Mouse (Mus musculus): ENCODE measurements around the gene Trim7. TPM values are rescaled to one million over a fixed set of nuclear protein-coding genes. Genes with fewer than 3 reads are reported as not detected.

The Trim7 gene
- total RNA-seq, 2 experiments from 2014 or later: 48.2 to 49.7 TPM

DNA sequence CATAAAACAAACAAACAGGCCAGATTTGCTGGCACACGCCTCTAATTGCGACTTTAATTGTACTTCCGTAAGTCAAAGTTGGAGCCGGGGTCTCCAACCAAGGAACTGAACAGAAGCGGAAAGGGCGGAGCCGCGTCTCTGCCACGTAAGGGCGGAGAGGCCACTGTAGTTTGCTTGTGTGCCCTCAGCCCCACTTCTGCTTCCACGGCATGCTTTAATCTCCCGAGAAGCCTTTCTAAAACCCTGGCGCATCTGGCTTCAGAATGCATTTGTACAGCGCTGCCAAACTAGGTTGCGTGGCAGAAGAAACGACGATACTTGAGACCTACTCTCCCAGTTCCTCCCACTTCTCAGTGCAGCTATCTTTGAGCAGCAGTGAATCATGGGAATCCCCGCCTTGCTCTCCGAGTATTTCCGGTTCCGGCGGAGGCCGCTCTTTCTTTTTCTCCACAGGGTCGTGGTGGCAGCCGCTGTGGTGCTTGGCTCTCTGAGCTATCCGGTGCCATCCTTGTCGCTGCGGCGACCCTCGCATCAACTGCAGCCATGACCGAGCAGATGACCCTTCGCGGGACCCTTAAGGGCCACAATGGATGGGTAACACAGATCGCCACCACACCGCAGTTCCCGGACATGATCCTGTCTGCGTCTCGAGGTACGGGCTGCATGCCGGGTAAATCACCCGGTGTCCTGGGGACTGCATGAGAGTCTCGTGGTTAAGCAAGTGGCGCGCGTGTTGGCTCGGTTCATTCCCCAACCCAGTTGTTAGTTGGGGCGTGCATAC is 25.8 kb upstream of the Trim7 start, which contains the start of gene Rack1:
Gene Rack1, plus strand, starts transcription at position 412 of the 781 bp plus-strand sequence.
- DNase-seq: peak; percentile 80 to 86
- intact Hi-C loops (cut with DNase I): loop anchor here (2.0 to 10.0 kb wide), 2 partner anchors 17 to 445 kb away; partner anchors contain the start of genes Mgat1 and Trim41

DNA sequence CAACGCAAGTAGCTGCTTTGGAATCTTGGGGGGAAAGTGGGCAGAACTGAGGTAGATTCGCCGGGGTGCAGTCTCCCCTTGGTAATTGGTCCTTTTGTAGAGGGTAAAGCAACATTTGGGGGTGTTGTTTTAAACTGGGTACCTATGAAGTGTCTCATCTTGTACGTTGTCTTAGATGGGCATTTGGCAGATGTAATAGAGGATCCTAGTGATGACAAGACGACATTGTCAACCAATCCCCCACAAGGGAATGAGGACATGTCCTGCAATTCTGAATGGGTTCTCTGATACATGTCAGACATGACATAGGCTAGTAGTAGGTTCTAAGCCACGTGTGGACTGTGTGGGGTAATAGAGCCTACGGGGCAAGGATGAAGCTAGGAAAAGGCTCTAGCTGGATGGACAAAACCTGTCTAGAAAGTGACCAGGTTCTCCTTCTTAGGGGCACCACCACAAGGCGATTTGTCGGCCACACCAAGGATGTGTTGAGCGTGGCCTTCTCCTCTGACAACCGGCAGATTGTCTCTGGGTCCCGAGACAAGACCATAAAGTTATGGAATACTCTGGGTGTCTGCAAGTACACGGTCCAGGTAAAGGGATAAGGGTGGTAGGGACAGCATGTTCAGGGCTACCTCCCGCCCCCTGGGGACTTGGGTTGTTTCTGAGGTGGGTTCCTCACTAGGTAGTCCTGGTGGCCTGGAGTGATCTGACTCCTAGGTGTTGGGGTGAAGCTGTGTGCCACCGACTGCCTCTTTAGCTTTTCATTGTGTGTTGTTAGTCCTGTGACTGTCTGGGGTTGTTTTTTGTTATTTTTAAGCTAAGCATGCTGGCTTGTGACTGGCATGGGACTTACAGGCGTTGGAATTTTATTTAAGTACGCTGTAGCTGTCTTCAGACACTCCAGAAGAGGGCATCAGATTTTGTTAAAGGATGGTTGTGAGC is 23.8 kb upstream of the Trim7 start:
- intact Hi-C loops (cut with DNase I): loop anchor here (2.0 kb wide), 1 partner anchor 15 kb away; the partner anchor contains the start of gene Trim41
- no peak for DNase-seq

DNA sequence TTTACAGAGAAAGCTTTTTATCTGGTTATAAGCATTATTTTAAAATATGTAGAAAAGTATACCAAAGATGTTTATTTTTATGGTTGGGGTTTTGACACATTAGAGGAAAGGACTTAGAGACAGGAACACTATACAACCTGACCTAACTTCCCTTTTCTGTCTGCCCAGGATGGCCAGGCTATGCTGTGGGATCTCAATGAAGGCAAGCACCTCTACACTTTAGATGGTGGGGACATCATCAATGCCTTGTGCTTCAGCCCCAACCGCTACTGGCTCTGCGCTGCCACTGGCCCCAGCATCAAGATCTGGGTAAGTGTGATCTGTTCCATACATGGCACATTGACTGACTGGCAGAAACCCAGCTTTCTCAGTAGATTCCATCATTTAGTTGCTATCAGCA is 22.0 kb upstream of the Trim7 start:
- intact Hi-C loops (cut with DNase I): no loop called here
- DNase-seq: no peak

DNA sequence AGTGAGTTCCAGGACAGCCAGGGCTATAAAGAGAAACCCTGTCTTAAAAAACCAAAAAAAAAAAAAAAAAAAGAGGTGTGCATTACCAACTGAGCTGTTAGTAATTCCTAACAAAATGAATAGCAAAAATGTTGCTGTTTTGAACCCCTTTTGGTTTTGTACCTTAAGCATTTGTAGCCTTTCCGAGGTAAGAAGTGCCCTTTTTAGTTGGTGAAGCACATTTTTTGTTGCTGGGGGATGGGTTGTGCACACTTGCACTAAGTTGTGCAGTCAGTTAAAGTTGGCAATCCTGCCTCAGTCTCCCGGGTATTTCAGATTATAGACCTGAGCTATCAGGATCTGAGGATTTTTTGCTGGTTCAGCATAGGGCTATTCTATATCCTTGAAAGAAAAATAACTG is 21.0 kb upstream of the Trim7 start:
- no peak for DNase-seq
- intact Hi-C loops (cut with DNase I): no loop called here

DNA sequence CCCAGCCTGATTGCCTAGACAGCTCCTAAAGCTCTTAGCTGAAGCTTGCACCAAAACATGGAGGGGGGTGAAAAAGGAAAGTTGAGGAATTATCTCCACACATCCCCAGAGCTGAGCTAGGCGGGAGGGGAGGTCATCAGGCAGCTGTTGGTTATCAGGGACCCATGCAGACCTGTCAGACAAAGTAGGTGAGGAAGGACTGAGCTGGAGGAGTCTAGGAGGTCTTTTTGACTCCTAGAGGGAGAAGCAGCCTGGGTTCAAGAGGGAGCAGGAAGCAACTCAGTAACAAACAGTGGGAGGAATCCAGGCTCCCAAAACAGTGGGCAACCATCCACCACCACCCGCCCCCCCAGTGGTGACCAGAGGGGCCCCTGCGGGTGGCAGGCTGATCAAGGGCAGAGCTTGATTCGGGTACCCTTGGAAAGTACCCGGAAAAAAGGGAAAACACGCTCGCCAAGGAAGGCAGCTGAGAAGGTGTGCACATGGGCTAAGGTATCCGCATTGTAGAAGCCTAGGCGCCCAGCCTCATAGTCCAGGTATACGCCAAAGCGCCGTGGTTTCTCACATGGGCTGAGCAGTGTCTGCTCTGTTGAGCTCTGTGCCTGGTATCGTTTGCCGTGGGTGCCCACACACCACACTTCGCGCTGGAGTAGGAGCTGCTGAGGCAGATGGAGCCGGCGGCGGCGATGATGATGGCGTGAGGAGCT is 18.9 kb upstream of the Trim7 start:
- DNase-seq: no peak
- intact Hi-C loops (cut with DNase I): no loop called here

DNA sequence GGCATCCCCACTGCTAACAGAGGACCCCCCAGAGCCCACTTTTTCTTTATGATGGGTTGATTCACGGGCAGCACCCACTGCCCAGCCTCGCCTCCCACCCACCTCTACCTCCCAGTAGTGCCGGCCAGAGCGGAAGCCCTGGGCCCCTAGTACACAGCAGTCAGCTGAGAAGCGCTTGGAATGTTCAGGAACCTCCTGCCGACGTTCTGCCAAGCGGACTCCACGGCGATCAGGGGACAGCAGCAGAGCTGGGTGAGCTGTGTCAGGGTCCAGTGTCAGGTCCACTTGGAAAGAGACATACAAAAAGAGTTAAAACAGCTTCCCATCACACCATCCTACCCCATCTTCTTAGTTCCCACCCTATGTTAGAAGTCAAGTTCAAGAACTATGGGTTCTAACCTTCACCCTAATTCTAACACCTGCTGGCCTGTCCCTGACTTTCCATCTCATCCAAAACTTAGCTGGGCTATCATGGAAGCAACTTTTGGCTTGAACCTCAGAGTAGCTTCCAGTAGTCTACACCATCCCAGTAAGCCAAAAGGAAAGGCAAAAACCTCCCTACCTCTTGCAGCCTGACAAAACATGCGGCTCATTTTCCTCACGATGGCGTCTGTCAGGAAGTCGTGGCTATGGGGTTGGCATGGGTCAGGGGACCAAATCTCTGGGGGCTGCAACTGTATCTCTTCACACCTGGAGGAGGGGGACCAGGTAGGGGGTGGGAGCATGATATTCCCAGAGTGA is 18.2 kb upstream of the Trim7 start:
- intact Hi-C loops (cut with DNase I): no loop called here

DNA sequence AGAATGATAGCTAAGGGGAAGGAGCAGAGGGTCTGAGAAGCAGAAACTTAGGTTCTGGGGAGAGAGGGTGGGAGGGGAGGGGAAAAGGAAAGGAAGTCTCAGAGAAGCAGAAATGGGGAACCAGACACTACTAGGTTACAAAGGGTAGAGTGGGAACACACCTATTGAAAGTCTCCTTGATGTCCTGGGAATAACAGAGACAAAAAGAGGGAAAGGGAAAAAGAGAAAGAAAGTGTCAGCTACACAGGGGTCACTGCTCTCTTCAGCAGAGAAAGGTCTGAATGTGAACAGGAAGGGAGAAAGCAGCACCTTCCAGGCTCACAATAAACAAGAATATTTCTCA is 17.7 kb upstream of the Trim7 start:
- no peak for DNase-seq
- intact Hi-C loops (cut with DNase I): no loop called here

More for the DNA sequence above, 18.2 kb upstream of the Trim7 start:
- no peak for DNase-seq

DNA sequence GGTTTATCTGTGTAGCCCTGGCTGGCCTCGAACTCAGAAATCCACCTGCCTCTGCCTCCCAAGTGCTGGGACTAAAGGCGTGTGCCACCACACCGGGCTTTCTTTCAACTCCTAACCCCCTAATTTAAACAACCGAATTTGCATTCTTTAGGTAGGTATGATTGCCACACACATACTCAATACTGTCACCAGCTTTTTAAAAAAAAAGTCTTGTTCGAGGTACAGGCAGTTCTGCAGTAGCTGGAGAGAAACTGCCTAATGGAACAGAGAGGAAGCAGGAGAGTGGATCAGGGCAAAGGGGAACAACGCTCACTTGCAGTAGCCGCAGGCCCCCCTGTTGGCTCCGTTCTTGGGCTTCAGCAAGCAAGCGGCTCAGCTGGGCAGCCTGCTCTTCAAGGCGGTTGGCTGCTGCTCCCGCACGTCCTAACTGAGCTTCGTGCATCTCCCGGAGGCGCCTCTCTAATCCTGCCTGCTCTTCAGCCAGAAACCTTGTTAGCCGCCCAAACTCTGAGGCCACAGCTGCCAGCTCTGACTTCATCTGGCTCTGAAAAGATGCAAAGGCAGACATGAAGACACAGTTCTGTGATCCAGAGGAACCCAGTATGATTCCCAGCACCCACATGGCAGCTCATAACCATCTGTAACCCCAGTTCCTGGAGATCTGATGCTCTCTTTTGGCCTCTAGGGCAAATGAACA is 17.1 kb upstream of the Trim7 start:
- DNase-seq: peak; percentile 23 to 28
- intact Hi-C loops (cut with DNase I): no loop called here

DNA sequence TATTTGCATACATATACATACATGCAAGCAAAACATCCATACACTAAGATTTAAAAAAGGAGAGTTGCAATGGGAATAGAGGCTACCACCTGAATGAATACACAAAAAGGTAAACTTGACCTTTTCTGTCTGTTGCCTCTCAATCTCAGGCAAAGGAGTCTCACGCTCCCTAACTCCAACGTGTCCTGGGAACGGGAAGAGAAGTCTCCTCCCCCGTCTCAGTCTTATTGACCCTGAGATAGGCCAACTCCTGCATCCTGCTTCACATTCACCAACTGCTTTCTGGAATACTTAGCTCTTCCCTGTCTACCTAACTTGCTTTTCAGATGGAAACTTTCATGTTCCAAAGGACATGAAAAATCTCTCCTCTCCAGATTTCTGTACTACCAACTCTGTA is 16.5 kb upstream of the Trim7 start:
- intact Hi-C loops (cut with DNase I): no loop called here
- DNase-seq: no peak

DNA sequence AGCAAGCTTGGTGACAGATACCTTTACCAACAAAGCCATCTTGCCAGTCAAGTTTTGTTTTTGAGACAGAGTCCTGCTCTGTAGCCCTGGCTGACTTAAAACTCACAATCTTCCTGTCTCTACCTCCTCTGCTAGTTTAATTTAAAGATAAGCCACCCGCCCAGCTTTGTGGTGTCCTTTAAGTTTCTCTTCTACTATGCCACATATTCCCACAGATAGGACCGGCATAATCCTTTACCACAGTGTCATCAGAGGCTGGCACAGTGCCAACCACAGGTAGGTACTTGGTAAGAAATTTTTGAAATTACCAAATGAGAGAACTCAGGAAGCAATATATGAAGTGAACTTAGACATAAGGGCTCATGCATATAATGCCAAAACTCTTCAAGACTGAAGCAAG is 15.8 kb upstream of the Trim7 start:
- no peak for DNase-seq
- intact Hi-C loops (cut with DNase I): no loop called here

DNA sequence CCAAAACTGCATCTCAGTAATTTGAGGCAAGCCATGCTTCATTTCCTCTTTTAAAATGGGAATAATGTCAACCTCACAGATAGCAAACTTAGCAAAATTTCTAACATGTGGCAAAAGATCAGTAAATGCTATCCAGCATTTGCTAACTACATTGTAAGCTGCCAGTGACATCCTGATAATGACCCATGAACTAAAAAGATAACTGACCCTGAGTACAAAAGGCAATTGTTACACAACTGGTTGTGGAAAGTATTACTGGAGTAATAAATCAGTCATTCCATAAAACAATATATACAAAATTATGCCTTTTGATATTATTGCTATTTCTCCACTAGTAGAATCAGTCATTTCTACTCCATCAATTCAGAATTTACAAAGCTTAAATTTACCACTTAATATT is 12.2 kb upstream of the Trim7 start:
- no peak for DNase-seq
- intact Hi-C loops (cut with DNase I): no loop called here

DNA sequence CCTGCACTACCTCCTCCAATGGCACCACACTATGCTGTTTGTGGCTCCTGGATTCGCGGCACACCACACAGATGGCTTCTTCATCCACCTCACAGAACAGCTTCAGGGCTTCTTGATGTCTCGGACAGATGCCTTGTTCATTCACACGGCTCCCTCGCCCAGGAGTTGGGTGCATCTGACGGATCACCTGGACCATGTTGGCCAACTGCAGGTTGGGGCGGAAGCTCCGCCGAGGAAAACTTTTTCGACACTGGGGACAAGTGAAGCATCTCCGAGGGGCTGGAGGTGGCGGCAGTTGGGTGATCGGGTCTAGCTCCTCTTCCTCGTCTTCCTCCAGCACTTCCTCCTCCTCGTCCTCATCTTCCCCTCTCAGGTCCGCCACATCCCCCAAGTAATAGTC is 10.1 kb upstream of the Trim7 start:
- no peak for DNase-seq
- intact Hi-C loops (cut with DNase I): loop anchor here (2.0 kb wide), 1 partner anchor 15 kb away; the partner anchor contains the start of gene Rack1

DNA sequence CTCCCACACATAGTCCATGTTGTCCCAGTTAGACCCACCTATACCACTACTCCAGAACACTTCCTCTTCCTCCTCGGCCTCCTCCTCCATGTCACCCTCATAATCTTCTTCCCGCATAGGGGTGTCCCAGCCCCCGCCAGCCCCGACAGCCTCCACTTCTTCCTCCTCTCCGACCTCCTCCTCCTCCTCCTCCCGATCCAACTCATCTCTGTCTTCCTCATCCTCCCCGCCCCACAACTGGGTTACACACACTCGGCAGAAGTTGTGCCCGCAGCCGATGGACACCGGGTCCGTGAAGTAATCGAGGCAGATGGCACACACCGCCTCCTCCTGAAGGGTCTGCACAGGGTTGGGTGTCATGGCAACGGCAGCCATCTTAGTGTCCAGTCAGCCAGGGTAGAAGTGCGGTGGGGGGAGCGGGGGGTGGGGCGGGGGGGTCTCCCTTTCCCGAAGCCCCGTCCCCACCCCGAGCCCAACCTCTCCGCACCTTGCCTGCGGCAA is 9.6 kb upstream of the Trim7 start:
- peak in 1 of 2 experiments; percentile 25 for DNase-seq
- intact Hi-C loops (cut with DNase I): loop anchor here (2.0 kb wide), 1 partner anchor 16 kb away; the partner anchor contains the start of gene Rack1

DNA sequence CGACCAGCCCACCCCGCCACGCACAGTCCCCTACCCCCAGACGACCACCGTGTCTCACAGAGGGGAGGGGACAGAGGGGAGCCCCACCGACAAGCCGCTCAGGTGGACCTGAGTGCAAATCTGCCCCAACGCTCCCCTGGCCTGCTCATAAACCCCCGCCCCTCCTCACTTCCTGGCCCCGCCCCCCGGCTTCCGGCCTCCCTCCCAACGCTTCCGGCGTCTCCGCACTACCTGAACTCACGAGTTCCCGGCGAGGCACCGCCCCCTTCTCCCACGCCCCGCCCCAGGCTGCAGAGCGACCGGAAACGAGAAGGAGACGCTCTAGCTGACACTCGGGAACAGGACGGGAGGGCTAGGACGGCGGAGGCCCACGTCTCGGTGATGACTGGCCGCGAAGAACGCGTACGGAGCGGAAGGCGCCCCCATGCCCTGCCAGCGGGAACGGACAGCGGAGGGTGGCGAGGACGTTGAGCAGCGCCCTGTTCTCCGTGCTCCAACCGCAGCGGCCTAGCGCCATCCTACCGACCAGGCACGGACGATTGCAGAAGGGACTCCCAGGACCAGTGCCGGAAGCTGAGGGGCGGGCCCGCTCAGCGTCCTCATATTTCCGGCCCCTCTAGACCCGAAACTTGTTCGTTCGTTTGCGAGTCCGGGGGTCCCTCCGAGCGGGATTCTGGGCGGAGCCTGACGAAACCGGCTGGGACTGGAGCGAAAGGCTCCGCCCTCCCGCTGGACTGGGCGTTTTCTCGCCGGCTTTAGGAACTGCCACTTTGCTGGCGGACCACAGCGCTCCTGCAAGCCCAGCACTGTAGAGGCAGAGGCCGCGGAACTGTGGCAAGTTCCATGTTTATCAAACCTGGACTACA is 8.9 kb upstream of the Trim7 start, which contains the start of gene Trim41:
Gene Trim41, minus strand, starts transcription at position 554 of the 866 bp plus-strand sequence.
- intact Hi-C loops (cut with DNase I): loop anchor here (2.0 kb wide), 1 partner anchor 16 kb away; the partner anchor contains the start of gene Rack1

DNA sequence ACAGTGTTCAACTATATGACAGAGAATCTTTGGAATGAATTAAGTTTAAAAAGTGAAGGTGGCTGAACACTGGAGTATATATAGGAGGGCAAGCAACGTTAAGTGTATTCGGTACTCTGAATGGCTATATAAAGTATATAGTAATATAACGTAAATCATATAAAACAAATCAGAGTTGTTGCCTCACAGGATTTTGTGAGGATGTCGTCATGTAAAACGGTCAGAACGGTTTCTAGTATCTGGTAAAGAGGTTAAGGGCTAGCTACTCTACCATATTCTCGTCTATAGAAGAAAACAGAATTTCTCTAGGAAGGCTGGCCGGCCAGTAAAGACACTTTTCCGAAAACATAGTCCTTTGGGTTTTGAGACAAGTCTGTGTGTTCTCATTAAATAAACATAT is 8.1 kb upstream of the Trim7 start:
- intact Hi-C loops (cut with DNase I): loop anchor here (1.0 to 2.0 kb wide), 3 partner anchors 17 to 39 kb away; partner anchors contain the start of gene Rack1
- DNase-seq: no peak

More for the DNA sequence above, 8.9 kb upstream of the Trim7 start, which contains the start of gene Trim41:
- DNase-seq: peak; percentile 99

DNA sequence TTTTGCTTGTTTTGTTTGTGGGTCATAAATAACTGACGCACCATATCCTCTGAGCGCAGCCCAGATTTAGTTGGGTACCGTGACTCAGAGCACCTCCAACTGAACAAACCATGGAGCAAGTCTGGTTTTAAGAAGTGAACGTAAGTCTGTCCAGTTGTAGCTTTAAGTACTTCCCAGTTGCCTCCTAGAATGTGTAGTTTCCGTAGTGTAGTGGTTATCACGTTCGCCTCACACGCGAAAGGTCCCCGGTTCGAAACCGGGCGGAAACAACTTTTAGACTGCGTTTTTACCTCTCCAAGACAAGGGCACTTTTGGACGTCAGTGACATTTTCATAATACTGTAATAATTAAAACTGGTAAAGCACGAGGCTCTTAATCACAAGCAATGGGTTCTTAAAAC is 7.6 kb upstream of the Trim7 start:
- peak; percentile 75 to 78 for DNase-seq
- intact Hi-C loops (cut with DNase I): loop anchor here (1.0 to 2.0 kb wide), 2 partner anchors 18 to 38 kb away; no protein-coding TSS in a partner anchor

DNA sequence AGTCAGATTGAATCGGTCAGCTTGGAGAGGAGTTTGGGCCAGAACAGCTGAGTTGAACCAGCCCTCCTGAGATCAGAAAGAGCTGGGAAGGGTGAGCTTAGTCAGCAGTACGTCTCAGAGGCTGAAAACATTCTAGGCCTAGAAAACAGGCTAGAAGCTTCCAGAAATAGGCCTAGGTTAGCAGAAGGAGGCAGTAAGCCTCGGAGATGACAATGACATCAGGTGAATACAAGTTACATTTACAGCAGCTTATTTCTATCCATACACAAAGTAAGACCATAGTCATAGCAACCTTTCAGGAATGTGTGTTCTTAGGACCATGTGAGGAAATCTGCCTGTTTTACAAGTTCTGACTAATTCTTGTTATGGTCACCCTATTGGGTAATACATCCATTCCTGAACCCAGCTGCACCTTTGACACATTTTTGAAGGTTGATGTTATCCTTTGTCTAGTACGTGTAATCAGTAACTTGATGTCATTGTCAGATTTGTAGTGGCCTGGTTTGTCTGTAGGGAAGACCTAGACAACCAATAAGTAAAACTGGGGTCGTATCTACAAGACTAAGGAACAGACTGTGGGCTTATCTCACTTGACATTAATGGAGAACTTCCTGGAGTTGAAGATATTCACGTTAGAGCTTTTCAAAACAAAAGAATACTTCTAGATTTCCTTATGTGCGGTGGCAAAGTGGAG is 6.2 kb upstream of the Trim7 start:
- intact Hi-C loops (cut with DNase I): loop anchor here (2.0 kb wide), 1 partner anchor 17 kb away; no protein-coding TSS in a partner anchor
- no peak for DNase-seq

All from gastrocnemius, postnatal 36 days (tissue).